Mouse (Mus musculus) left cerebral cortex, postnatal 25 days (tissue): Measurements from ENCODE around the gene Eme1. TPM values are rescaled to one million over a fixed set of nuclear protein-coding genes. Genes with fewer than 3 reads are reported as not detected.

ENCODE experiments used
- DNase-seq, 2 experiments: peaks; one replicate each; pipeline ENCODE4 v3.0.0; 2022; ENCODE audit warnings: low spot score in 2 of 2, mixed read lengths in 1 of 2
- intact Hi-C: fragments of 180-260 bp; cut with DNase I; formaldehyde crosslinking; loops from one replicate; pipeline ENCODE4 v1.15.1; 2025
- total RNA-seq, 2 experiments: library from RNA; stranded (reverse); gene quantifications; 2 replicates each; pipeline ENCODE4 v1.2.3; 2021

The Eme1 gene
- total RNA-seq, 2 experiments from 2014 or later: 0.32 TPM; not detected in 1

DNA sequence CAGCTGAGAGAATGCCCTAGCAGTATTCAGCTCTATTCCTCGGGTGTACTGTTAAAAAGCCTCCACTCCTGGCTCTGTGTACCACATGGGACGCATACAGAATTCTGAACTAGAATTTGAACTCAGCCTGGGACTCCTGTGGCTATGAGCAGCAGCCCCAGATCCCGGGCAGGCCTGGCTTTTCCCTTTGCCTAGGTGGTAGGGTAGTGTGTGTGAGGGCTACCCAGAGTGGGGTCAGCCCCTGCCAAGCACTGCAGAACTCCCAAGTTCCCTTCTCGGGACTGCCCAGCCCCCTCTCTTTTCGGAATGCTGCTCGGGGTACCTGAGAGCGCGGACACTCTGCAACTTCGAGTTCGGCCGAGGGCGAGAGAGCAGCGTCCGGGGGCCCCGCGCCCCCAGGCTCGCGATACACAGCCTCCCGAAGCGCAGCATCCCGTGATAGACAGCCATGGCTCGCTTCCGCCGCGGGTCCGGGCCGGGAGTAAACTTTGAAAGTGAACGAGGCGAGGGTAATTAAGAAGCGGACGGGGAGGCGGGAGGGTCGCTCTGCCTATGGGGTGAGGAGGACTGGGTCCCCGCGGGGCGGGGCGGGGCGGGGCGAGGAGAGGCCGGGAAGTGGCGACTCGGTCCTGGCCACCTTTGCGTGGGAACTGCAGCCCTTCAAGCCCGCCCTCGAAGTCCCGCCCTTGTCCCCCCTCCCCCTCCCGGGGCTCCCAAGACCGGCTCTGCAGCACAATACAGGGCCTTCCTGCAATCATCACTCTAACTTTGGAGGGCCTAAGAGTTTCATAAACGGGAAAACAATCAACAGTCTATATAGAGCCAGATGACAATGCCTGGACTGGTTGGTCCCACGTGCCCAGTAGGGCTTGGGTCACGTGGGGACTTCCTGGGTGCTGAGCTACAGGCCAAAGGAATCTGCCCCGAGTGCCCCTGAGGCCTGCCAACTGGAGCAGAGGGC lies 52.2 kb downstream of the Eme1 start, which contains the start of gene Acsf2:
TSS of gene Acsf2 (minus strand) at position 551 of the 961 bp plus-strand sequence.
- DNase-seq: peak; percentile 12 to 31
- intact Hi-C loops: no loop called here

- DNase-seq: no peak
- intact Hi-C loops: no loop called here
Measured at GRCm38 (mm10) chr11:94600447-94600846, 53.3 kb downstream of the Eme1 start.

DNA sequence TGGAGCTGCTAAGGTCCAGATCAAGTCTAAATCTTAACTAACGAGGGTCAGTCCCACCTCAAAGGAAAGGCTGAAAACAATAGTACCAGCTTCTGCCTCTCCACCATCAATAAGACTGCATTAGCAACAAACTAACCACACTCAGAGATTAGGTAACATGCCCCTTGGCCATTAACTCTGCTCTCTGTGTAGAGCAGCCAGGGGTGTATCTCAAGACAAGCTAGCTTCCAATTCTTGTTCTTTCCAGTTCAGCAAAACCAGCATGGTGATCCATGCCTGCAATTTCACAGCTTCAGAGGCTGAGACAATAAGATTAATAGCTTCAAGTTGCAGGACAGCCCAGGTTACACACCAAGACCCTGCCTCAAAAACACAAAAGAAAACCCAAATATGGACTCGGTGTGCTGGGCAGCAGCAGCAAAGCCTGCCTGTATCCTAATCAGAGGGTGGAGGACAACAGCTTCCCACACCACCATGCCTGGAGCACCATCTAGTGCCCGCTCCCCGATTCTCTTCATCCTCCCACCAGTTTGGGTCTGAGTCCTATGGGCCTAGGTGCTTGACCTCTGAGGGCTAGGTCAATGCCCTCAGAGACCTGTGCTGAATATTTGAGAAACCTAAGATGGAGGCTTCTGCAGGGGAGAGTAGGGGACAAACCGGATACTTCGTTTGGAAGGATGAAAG lies 55.2 kb downstream of the Eme1 start:
- intact Hi-C loops: no loop called here
- no peak for DNase-seq

DNA sequence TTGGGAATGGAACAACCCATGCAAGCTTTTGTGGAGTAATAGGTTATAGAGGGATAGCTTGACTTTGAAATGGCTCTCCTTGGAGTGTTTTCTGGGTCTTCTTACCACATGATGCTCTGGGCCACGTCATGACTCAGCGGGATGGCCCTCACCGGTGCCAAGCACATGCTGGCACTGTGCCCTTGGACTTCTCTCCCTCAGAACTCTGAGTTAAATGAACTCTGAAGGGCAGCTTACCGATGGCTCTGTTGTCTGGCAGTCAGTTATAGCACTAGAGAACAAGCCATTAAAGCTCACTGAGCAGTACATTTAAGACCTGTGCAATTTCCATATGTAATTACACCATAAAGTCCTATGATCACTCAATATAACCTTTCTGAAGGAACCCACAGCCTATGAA lies 56.4 kb downstream of the Eme1 start:
- no peak for DNase-seq
- intact Hi-C loops: no loop called here

- DNase-seq: no peak
- intact Hi-C loops: no loop called here
Measured at GRCm38 (mm10) chr11:94596311-94596852, 57.4 kb downstream of the Eme1 start.

Other genes with a start within 250 kb of the Eme1 start
- 10 to 100 TPM; 83.4 to 92.5 TPM for gene Cacna1g, start 179.8 kb downstream of the Eme1 start, total RNA-seq
- under 1 TPM; 0.27 to 0.69 TPM for gene Spata20, start 167.8 kb downstream of the Eme1 start, total RNA-seq
- under 1 TPM; 0.73 to 0.92 TPM for gene Epn3, start 154.0 kb downstream of the Eme1 start, total RNA-seq
- gene Mycbpap, start 132.2 kb downstream of the Eme1 start, total RNA-seq: 1 to 10 TPM; 2.9 to 5.3 TPM
- 10 to 100 TPM; 12.9 to 14.1 TPM for gene Rsad1, start 104.7 kb downstream of the Eme1 start, total RNA-seq
- gene Chad, start 88.9 kb downstream of the Eme1 start, total RNA-seq: under 1 TPM in 1 of 2 experiments, not detected in 1; 0.21 TPM
- 10 to 100 TPM; 13.6 to 16.6 TPM for gene Acsf2, start 52.1 kb downstream of the Eme1 start, total RNA-seq
- gene Lrrc59, start 24.2 kb downstream of the Eme1 start, total RNA-seq: 10 to 100 TPM; 84.2 to 90.4 TPM
- 10 to 100 TPM; 72.1 to 74.6 TPM for gene Mrpl27, start 197 bp downstream of the Eme1 start, total RNA-seq
- gene Xylt2, start 23.6 kb upstream of the Eme1 start, total RNA-seq: 10 to 100 TPM; 21.8 to 23.7 TPM
- gene Gm11541, start 50.5 kb upstream of the Eme1 start, total RNA-seq: not detected
- gene Cdc34b, start 87.8 kb upstream of the Eme1 start, total RNA-seq: under 1 TPM in 1 of 2 experiments, not detected in 1; 0.46 TPM
- gene Tmem92, start 128.7 kb upstream of the Eme1 start, total RNA-seq: not detected